Mouse (Mus musculus) kidney, adult 18-20 months (tissue): ENCODE measurements at regions not wholly inside any gene's neighbourhood (a gene's known extent, or its start where the extent isn't known, plus 50 kb on each side); places are given as distances from the start of the nearest gene placed in this dataset.
"Not testable (repeated sequence)": the region's sequence is repeated elsewhere in the genome, so short reads cannot be mapped to it uniquely, and the experiment has no call there.

ENCODE experiments used
- DNase-seq: peaks from one replicate; pipeline ENCODE4 v3.0.0; 2021

- DNase-seq = no peak
Measured at GRCm38 (mm10) chr4:7385069-7385468, 853.8 kb downstream of the Car8 start.

- DNase-seq = no peak
Measured at GRCm38 (mm10) chr4:7379996-7380395, 858.8 kb downstream of the Car8 start.

GRCm38 (mm10) chr4:7364238-7365040, 874.4 kb downstream of the Car8 start:
- DNase-seq = no peak

- no peak for DNase-seq
Measured at GRCm38 (mm10) chr4:7363508-7363907, 875.3 kb downstream of the Car8 start.

- no peak for DNase-seq
Measured at GRCm38 (mm10) chr4:7356202-7356601, 882.6 kb downstream of the Car8 start.

- no peak for DNase-seq
Measured at GRCm38 (mm10) chr4:7347317-7347716, 891.5 kb downstream of the Car8 start.

- no peak for DNase-seq
Measured at GRCm38 (mm10) chr4:7341159-7341558, 897.7 kb downstream of the Car8 start.

- no peak for DNase-seq
Measured at GRCm38 (mm10) chr4:7314261-7314660, 924.6 kb downstream of the Car8 start.

GRCm38 (mm10) chr4:7313219-7313618, 925.6 kb downstream of the Car8 start:
- no peak for DNase-seq

- no peak for DNase-seq
Measured at GRCm38 (mm10) chr4:7312160-7312559, 926.7 kb downstream of the Car8 start.

GRCm38 (mm10) chr4:7269047-7269446, 969.8 kb downstream of the Car8 start:
- no peak for DNase-seq

GRCm38 (mm10) chr4:7256486-7256885, 982.4 kb downstream of the Car8 start:
- DNase-seq = no peak

- DNase-seq = no peak
Measured at GRCm38 (mm10) chr4:7253616-7254015, 985.2 kb downstream of the Car8 start.

- no peak for DNase-seq
Measured at GRCm38 (mm10) chr4:7251641-7252040, 987.2 kb downstream of the Car8 start.

- DNase-seq = no peak
Measured at GRCm38 (mm10) chr4:7247816-7248215, 991.0 kb downstream of the Car8 start.

- DNase-seq = no peak
Measured at GRCm38 (mm10) chr4:7247244-7247643, 991.6 kb downstream of the Car8 start.

GRCm38 (mm10) chr4:7246828-7247227, 992.0 kb downstream of the Car8 start:
- DNase-seq = no peak

- DNase-seq = no peak
Measured at GRCm38 (mm10) chr4:7245653-7246052, 993.2 kb downstream of the Car8 start.

GRCm38 (mm10) chr4:7237848-7238247, 1001.0 kb downstream of the Car8 start:
- DNase-seq = no peak

- DNase-seq = not testable (repeated sequence)
Measured at GRCm38 (mm10) chr4:7234537-7234936, 1004.3 kb downstream of the Car8 start.

- no peak for DNase-seq
Measured at GRCm38 (mm10) chr4:7228980-7229379, 1009.9 kb downstream of the Car8 start.

- no peak for DNase-seq
Measured at GRCm38 (mm10) chr4:7222922-7223321, 1015.9 kb downstream of the Car8 start.

- DNase-seq = no peak
Measured at GRCm38 (mm10) chr4:7220426-7220825, 1018.4 kb downstream of the Car8 start.

- no peak for DNase-seq
Measured at GRCm38 (mm10) chr4:7215048-7216030, 1023.5 kb downstream of the Car8 start.
